29 mouse cellular contexts compared by ENCODE assay signal in the genomic region with DNA sequence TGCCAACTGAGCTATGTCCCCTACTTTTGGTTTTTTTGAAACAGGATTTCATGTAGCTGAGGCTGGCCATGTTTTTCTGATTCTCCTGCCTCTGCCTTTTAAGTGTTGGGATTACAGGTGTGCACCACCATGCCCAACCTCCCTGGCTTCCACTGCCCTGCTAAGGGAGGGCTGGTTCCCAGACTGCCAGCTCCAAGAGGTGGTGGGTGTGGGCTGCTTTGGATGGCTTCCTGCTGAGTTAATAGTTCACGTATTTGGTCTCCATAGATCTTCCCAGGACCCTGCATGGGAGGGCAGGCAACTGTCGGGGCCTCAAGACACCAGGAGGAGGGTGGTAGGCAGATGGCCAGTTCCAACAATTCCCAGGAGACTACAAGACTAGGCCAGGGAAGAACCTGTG. TPM values are rescaled to one million over a fixed set of nuclear protein-coding genes. Genes with fewer than 3 reads are reported as not detected.
"Had no signal": no experiment of that assay in that cellular context is flagged by ENCODE, and none has a peak within 500 bp of the region (broad histone marks: within the 10 kb centered on the region; RNA-seq: fewer than 3 reads in every experiment).

No protein-coding gene starts in this region.

- H3K36me3 ChIP-seq: heart, embryonic 10.5 days; heart, embryonic 13.5 days; heart, embryonic 15.5 days; hindbrain, embryonic 13.5 days; hindbrain, embryonic 15.5 days; limb, embryonic 13.5 days; limb, embryonic 15.5 days; liver, embryonic 12.5 days had no signal

- H3K9ac ChIP-seq: forebrain, postnatal 0 days; heart, embryonic 13.5 days; heart, embryonic 15.5 days; hindbrain, embryonic 13.5 days; hindbrain, embryonic 15.5 days; limb, embryonic 13.5 days; limb, embryonic 15.5 days; liver, embryonic 12.5 days; liver, embryonic 14.5 days had no signal

- DNase-seq: forebrain, postnatal 0 days; gastrocnemius, postnatal 14 days; gastrocnemius, postnatal 36 days; heart, adult 18-20 months; heart, postnatal 14 days; heart, postnatal 36 days; kidney, adult 18-20 months; kidney, adult 8-10 months; kidney, postnatal 10 days; layer of hippocampus, adult 9-11 months; layer of hippocampus, postnatal 36 days; left cerebral cortex, postnatal 4 days had no signal

- ATAC-seq: intestine, embryonic 16.5 days; liver, embryonic 12.5 days had no signal

- H3K4me3 ChIP-seq: heart, embryonic 10.5 days; heart, embryonic 13.5 days; heart, embryonic 15.5 days; hindbrain, embryonic 13.5 days; hindbrain, embryonic 15.5 days; limb, embryonic 13.5 days; limb, embryonic 15.5 days; liver, embryonic 12.5 days had no signal

- H3K9me3 ChIP-seq: heart, embryonic 10.5 days; heart, embryonic 13.5 days; heart, embryonic 15.5 days; hindbrain, embryonic 13.5 days; hindbrain, embryonic 15.5 days; limb, embryonic 13.5 days; limb, embryonic 15.5 days; liver, embryonic 12.5 days had no signal

- H3K27ac ChIP-seq: heart, embryonic 10.5 days; heart, embryonic 13.5 days; heart, embryonic 15.5 days; hindbrain, embryonic 13.5 days; hindbrain, embryonic 15.5 days; hindbrain, postnatal 0 days; limb, embryonic 13.5 days; limb, embryonic 15.5 days; liver, embryonic 12.5 days; liver, embryonic 14.5 days had no signal

- H3K4me2 ChIP-seq: heart, embryonic 13.5 days; heart, embryonic 15.5 days; hindbrain, embryonic 13.5 days; hindbrain, embryonic 15.5 days; limb, embryonic 13.5 days; limb, embryonic 15.5 days; liver, embryonic 12.5 days had no signal

RNA-seq across cellular contexts. Expression of gene Grifin, which starts 37.7 kb away (rescaled TPM):
- polyA plus RNA-seq: gonadal fat pad, adult 2 months; heart, embryonic 10.5 days; heart, embryonic 13.5 days; heart, embryonic 15.5 days; heart, postnatal 0 days; hindbrain, embryonic 13.5 days; hindbrain, embryonic 15.5 days; intestine, embryonic 14.5 days; large intestine, adult 2 months; limb, embryonic 11.5 days; limb, embryonic 13.5 days; limb, embryonic 15.5 days; liver, adult 2 months had no signal
